Mouse (Mus musculus): Measurements from ENCODE around the gene Strn3.

DNA sequence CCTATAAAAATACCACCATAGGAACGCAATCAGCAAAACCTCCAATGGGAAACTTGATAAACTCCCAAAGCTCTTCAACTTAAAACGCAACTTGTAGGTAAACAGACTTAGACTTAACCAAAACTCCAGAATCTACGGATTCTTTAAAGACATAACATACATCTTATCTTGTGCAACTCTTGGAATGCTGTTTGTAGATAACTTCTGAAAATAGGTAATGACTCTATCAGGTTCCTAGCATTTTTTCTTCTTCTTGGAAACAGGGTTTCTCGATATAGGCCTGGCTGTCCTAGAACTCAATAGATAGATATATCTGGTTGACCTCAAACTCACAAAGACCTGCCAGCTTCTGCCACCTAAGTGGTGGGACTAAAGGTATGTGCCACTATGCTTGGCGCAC lies 70.5 kb downstream of the Strn3 start:
- no peak for TF ChIP-seq CTCF (IDR thresholded peaks at IDR 0.05; ENCODE audit: low read depth, low read length)
- TF ChIP-seq POLR2A (IDR thresholded peaks at IDR 0.05; ENCODE audit: insufficient read depth, low read length), result no peak

All from ES-Bruce4 (cell line).